Mouse (Mus musculus) spleen, postnatal 10 days (tissue): ENCODE measurements at regions not wholly inside any gene's neighbourhood (a gene's known extent, or its start where the extent isn't known, plus 50 kb on each side); places are given as distances from the start of the nearest gene placed in this dataset.

Experiments used
- DNase-seq, 2 experiments: peaks; one replicate each; pipeline ENCODE4 v3.0.0; 2021 to 2022; ENCODE audit warnings: low spot score in 2 of 2

DNA sequence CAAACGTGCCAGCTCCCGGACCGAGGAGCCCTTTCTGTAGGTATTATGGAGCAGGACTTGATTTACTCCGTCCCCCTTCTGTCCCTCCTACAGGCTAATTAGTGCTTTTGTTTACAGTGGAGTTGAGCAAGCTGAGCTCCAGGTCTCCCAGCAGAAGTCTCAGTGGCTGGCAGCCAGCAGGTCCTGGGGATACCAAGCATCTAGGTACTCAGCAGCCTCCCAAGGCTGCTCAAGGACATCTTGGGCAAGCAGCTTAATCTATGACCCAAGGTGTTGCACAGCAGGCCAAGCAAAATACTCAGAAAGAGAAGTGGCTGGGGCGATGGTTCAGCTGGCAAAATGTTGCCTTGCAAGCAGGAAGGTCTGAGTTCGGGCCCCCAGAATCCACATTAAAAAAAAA is 254.4 kb downstream of the Dysf start:
- no peak for DNase-seq

DNA sequence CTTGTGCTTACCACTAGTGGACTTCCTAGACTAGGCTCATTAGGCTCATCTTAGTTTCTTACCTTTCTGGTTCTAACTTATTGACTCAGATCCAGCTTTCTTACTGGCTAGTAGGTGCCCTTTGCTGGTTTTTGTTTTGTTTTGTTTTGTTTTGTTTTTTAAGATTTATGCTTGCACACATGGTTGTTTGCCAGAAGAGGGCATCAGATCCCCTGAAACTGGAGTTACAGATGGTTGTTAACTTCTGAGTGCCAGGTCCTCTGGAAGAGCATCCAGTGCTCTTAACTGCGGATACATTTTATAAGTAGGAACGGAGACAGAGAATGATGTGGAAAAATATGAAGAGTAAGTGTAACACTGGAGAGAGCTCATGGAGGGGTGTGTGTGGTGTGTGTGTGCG is 253.1 kb downstream of the Dysf start:
- no peak for DNase-seq
